Mouse (Mus musculus) thymus, postnatal 36 days (tissue): ENCODE data around the gene Nek6.

Experiments
- DNase-seq, 2 experiments: peaks; one replicate each; pipeline ENCODE4 v3.0.0; 2022; ENCODE audit warnings: mixed read lengths in 2 of 2

Nek6 gene

DNA sequence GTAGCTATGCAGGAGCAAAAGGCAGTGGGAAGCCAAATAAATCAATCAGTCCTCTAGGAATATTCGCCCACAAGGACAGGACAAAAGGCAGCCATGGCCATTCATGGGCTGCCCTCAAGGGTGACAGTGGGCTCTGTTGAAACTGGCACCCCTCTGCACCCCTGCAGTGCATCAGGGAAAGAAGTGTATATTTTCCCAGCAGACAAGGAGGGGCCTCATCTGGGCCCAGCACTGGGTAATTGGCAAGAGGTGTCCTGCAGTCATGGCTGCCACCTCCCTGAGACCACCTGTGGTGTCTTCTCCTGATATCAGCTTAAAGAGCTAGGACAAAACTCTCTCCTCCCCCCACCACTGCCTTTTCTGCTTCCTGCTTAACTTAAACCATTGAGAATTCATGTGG lies 68.1 kb downstream of the Nek6 start:
- no peak for DNase-seq

DNA sequence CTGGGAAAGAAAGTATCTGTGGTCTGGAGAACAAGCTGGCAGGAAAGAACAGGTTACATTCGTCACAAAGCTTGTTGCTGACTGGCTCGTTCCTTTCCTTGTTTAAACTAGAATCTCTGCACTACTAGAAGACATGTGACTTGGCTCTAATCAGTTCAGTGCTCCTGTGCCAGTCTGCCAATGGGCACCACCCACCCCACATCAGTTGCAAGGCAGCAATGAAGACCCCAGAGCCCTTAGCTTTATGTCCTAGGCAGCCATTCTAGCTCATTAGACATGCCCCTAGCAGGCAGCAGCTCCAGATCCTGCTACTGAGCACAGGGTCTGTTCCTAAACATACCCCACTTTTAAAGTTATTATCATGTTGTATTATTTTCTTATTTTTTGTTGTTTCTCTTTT lies 72.5 kb downstream of the Nek6 start:
- no peak for DNase-seq

DNA sequence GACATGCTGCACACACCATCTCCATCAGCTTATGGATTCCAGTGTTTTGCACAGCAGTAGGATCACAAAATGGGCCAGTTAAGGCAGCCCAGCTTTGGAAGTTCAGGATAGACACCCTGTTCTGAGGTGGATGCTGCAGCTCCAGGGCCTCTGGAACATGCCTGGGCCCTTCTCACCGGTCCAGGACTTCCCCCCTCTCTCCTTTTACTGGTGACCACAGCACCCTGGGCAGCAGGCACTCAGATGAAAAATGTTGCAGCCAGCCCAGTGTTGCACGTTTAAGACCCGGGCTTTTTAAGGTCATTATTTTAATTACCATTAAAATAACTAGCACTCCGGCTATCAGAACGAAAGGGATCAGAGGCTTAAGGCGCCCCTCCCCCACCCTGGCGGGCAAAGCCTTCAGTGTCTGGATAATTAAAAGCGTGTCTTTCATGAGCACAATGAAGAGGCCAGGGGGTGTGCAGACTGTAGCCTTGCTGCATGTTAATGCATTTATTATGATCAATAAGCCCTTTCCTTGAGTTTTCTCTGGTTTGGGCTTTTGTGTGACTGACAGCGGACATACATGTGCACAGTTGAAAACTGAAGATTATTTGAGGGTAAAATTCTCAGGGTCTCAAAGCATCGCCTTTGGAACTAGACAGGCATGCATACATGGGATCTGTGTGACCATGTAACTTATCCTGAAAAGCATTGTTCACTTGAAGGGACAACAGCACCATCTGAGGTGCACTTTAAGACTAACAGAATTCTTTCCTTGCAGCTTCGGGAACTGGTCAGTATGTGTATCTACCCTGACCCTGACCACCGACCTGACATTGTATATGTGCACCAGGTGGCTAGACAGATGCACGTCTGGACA lies 73.3 kb downstream of the Nek6 start:
- no peak for DNase-seq

DNA sequence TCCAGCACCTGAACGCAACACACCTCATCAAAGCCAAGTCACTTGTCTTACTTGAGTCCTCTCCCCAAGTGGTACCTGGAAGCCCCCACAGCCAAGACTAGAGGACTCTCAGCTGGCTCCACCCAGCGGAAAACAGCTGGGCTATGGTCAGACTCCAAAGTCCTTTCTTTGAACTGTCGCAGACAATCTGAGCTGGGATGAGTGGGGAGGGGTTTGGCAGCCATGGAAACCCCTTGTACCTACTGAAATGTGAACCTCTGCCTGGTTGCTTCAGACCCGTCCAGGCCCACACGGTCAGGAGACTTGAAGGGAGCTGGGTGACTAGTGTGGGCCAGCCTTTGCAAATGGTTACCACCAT lies 73.9 kb downstream of the Nek6 start:
- DNase-seq, result no peak

GRCm38 (mm10) chr2:38586733-38587132 lies 75.3 kb downstream of the Nek6 start:
- no peak for DNase-seq

DNA sequence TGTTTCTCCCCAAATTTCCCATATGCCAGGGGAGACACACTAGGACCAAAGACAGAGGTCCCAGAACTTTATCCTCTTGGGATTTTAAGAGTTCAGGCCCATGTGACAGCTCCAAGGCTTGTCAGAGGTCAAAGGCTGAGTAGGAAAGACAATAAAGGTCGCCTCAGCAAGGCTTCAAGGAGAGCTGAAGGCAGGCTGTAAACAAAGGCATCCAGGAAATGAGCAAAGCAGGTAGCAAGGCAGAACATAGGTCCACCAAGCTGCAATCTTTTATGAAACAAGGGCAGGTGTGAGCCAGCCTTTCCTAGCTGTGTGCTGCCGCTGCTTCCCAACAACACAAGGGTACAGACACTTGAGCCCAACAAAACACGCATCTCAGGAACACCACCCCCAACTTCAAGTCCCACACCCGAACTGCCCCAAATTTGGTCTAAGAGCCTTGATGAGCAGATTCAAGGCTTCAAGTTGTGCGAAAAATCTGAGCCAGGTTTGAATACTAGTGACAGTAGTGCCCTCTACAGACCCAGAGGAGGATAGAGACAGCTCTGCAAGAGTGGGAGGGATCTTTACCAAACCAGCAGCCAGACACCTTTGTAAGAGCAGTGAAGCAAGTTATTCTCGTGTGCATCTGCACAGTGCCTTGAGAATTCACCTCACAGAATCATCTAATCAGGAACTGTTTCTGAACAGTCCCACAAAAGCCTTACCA lies 80.5 kb downstream of the Nek6 start:
- DNase-seq, result no peak

- no peak for DNase-seq
Observed at GRCm38 (mm10) chr2:38594874-38595273, 83.4 kb downstream of the Nek6 start.

GRCm38 (mm10) chr2:38597896-38598295 lies 86.5 kb downstream of the Nek6 start:
- no peak for DNase-seq

DNA sequence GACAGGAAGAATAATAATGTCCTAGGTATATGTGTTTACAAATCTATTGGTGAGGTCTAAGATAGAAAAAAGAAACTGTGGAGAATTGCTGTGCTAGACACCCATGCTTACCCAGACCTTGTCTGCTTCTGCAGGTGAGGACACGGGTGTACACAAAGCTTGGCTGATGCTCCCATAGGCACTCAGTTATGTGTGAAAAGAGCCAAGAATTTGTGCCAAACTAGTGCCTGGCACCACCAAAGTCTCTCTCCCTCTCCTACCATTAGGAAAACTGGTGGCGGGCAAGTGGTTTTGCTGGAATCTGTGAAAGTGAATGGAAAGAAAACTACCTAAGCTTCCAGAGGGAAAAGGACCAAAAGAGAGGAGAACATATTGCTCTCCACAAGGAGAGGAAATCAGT lies 87.0 kb downstream of the Nek6 start:
- no peak for DNase-seq

DNA sequence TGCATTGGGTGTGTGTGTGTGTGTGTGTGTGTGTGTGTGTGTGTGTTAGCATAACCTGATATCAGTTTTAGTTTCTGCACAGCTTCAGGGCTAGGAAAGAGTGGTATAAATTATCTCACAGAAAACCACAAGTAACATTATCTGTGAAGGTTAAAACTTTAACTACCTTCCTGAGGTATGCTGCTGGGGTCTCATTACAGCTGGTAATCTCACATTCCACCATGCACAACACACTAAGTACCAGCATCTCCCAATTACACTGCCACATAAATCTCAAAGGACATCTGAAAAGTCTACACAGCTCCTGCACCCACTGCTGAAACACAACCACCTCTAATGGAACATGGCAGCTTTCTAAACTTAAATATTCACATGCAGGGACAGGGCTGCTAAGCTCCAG lies 89.4 kb downstream of the Nek6 start:
- DNase-seq, result no peak

DNA sequence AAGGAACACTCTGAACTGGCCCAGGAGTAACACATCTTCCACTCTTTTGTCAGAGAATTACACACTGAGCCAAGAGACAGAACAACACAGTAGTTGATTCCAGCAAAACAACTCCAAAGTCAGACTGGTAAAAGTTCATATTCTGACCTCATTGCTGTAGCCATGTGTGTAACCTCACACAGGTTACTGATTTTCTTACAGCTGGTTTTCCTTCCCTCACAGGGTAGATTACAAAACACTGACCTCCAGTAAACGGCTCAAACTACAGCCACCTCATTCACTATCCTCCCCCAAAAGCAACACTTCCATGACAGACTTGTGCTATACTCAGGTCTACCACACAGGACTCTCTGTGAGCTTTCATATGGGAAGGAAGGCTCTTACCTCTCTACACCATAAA lies 96.3 kb downstream of the Nek6 start:
- no peak for DNase-seq

- no peak for DNase-seq
Observed at GRCm38 (mm10) chr2:38608831-38609309, 97.4 kb downstream of the Nek6 start.

DNA sequence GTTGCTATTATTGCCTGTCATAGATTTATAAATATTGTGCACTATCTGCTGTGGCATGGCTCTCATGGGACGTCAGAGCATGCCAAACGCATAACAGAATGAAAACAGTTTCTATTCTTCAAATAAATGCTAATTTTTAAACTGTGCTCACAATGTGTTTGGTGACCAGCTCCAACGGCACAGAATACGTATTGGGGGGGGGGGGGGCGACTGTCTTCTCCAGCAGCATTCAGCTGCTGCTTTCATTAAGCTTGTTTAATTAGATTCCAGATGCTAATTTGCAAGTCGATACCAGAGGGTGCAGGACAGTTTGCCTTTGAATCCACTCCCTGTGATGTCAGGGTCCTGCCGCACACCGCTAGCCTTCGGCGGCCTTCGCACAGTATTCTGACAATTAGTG lies 97.9 kb downstream of the Nek6 start:
- no peak for DNase-seq

GRCm38 (mm10) chr2:38610161-38610560 lies 98.7 kb downstream of the Nek6 start:
- no peak for DNase-seq

DNA sequence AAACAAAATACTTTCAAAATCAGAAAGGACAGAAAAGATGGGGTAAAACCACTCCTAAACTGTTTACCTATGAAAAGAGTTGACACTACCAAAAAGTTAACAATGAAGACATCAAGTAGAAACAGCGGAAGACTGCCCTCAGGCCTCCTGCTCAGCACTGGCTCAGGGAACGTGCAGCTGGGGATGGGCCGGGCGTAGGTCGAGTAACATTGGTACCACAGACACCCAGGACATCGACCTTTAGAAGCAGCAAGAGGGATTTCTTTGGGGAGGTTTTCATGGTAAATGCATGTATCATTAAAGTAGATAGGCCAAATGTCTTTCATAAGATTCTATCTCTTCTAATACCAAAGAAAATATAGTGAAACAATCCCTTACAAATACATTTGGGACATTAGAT lies 101.2 kb downstream of the Nek6 start:
- no peak for DNase-seq

- DNase-seq, result no peak
Observed at GRCm38 (mm10) chr2:38613576-38613975, 102.1 kb downstream of the Nek6 start.

DNA sequence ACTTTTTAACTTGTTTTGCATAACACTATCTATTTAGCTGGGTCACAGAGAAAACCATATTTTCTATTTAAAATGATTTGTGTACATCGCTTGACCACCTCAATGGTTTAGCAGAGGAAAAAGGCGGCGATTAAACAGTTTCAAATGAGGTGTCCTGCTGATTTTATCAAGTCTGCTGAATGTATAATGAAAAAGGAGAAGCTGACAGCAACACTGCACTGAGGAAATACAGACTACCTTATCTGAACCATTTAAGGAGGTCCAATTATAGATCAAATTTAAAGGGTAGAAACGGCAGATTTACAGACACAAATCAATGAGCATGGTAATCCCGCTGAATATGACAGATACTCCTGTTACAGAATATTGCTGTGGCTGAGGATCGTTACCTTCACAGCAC lies 103.0 kb downstream of the Nek6 start:
- DNase-seq, result no peak

DNA sequence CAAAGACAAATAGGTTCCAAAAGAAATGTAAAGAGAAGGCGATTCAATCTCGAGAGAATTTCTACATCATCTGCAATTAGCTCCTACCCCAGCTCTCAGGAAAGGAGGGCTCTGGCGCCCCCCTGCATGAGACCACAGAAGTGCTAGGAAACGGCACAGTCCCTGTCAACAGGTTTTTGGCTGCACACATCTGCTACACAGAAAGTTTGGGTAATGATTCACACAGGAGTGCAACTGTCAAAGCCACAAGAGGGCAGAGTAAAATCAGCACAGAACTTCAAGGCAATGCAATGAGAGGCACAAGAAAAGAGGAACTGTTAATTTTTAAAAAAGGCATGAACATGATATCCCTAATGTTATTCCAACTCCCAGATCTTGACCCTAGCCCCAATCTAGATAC lies 104.6 kb downstream of the Nek6 start:
- peak; percentile 21 to 26 for DNase-seq

DNA sequence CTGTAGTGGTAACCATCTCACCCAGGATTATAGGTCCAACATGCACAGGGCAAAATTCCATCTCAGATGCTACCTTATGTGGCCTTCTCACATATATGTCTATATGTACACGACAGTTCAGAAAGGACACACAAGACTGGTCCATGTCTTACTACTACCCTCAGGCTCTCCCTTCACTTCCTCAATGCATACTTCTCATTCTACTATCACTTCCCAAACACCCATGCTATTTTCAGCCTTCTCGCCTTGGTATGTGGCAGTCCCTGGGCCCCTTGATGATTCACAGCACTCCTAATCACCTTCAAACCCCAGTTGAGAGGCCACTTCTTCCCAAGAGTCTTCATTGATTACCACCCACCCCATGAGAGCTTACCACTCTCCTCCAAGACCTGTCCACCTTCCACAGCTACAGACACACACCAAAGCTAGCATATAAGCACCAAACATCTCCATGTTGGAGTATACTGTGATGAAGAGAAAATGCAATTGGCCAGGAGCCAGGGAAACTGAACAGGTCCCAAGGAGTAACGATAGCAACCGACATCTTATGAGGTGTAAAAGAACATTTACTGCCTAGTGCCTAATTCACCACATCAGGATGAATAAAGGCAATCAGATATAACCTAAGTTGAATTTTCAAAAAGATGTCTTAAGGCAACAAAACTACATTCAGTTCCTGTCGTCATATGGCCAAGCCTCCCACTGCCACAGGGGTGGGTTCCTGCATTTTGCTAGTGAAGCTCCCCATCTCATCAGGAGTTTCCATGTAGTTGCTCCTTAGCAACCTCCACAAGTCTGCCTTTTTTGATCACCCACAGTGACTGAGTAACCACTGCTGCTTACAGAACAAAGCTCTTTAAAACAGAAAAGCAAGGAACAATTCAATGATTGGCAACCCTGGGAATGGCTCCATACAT lies 105.8 kb downstream of the Nek6 start:
- DNase-seq, result no peak

DNA sequence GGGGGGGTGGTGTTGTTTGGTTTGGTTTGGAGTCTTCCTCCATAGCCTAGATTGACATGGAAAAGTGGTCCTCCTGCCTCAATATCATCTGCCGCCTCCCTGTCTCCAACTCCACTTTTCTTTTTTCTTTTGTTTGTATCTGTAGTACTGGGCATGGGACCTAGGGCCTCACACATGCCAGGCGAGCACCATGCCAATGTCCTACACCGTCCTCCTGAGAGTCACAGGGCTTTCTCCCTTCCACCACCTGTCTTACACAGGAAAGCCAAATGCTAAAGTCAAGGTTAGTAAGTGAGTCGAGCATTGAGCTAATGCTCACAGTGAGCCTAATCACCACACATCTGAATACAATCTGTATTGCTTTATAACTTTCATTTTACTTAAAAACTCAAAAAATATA lies 108.3 kb downstream of the Nek6 start:
- no peak for DNase-seq

DNA sequence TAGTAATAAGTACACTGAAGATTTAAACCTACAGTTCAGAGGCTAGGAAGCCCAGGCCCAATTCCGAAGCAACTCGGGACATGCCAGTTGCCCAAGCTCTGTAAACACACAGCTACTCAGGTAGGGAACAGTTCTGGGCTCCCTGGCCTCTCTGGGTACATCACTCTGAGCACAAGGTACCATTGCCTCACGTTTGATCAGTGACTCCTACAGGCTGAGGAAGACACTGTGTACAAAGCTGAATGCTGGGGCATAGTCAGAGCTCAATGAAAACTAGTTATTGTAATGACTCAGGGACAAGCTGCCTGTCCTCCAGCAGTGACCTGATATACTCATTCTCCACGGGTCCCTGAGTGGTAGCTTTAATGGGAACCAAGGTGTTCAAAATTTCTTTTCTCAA lies 109.6 kb downstream of the Nek6 start:
- DNase-seq, result no peak

- DNase-seq, result no peak
Observed at GRCm38 (mm10) chr2:38621610-38622021, 110.2 kb downstream of the Nek6 start.

- no peak for DNase-seq
Observed at GRCm38 (mm10) chr2:38623411-38623810, 112.0 kb downstream of the Nek6 start.
